Mouse (Mus musculus) heart, postnatal 0 days (tissue): ENCODE data around the gene Rasa4.

Experiments used
- CTCF ChIP-seq: IDR thresholded peaks from 2 replicates; pipeline ENCODE4 v1.5.1; 2016; ENCODE audit warnings: antibody characterized with exemption, control low read depth, low read depth
- EP300 ChIP-seq: IDR thresholded peaks from 2 replicates; pipeline ENCODE4 v1.6.1; 2016; ENCODE audit warnings: antibody characterized with exemption, low read depth

DNA sequence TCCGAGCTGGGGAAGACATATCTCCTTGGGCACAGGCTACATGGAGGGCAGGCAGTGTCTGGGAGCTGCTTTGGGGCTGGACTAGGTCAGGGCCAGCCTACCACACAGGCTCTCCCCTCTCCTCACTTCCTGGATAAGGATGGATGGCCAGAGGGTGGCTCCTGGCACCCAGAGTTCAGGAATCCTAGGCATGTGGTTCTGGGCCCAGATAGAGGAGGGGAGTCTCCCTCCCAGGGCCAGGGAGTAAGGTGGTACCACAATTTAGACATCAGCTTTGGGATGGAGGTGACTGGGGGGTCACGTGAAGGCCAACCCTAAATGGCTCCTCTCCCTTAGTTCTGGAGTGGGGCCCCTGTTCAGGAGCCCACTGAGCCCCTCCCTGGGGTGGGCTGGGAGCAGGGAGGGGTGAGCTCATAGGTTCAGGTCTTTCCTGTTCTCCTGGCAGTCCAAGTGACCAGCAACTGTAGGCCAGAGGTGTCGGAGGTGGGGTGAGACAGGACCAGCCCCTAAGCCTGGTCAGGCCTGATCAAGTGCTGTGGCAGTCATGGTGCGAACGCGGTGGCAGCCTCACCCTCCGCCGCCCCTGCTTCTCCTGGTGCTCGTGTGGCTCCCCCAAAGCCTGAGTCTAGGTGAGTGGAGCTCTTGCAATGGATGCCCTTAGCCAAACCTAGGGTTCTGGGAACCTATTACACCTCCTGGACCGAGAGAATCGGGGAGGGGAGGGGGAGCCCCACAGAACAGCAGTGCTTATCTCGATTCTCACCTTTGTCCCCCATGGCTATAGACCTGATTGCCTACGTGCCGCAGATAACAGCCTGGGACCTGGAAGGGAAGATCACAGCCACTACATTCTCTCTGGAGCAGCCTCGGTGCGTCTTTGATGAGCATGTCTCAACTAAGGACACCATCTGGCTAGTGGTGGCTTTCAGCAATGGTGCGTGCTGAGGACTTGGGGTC, 45.2 kb upstream of the Rasa4 start, which contains the start of gene Upk3b:
- TF ChIP-seq CTCF (no peak), EP300 (no peak)
